Mouse (Mus musculus): ENCODE measurements at regions not wholly inside any gene's neighbourhood (a gene's known extent, or its start where the extent isn't known, plus 50 kb on each side); places are given as distances from the start of the nearest gene placed in this dataset.

- 47% methylated on average over 6 of the region's 6 CpGs for WGBS
- no peak overlapping the region for H3K4me2 ChIP-seq (replicated peaks)
- H3K36me3 ChIP-seq, result no peaks in the 10 kb centered on the region
- ATAC-seq (ENCODE audit: low FRiP score), result no peak
- H3K4me3 ChIP-seq, result no peak overlapping the region
- no peaks in the 10 kb centered on the region for H3K27me3 ChIP-seq
- no peaks in the 10 kb centered on the region for H3K9me3 ChIP-seq (replicated peaks)
- peaks cover 9% of the 10 kb centered on the region for H3K4me1 ChIP-seq
- H3K27ac ChIP-seq, result no peak overlapping the region
- H3K9ac ChIP-seq, result no peak overlapping the region
Measured at GRCm38 (mm10) chr6:145310601-145311000, 60.6 kb upstream of the Kras start.

- no peak for ATAC-seq (ENCODE audit: low FRiP score)
- no peaks in the 10 kb centered on the region for H3K27me3 ChIP-seq
- no peak overlapping the region for H3K9ac ChIP-seq
- H3K4me3 ChIP-seq, result no peak overlapping the region
- H3K27ac ChIP-seq, result no peak overlapping the region
- no peaks in the 10 kb centered on the region for H3K9me3 ChIP-seq (replicated peaks)
- WGBS, result 83% methylated on average over 3 of the region's 3 CpGs
- no peaks in the 10 kb centered on the region for H3K36me3 ChIP-seq
- H3K4me1 ChIP-seq, result peaks cover 9% of the 10 kb centered on the region
- H3K4me2 ChIP-seq (replicated peaks), result no peak overlapping the region
Measured at GRCm38 (mm10) chr6:145309025-145309424, 59.0 kb upstream of the Kras start.

GRCm38 (mm10) chr6:145307237-145307636, 57.2 kb upstream of the Kras start:
- Histone ChIP-seq H3K4me3 (no peak overlapping the region), H3K4me2 (replicated peaks) (no peak overlapping the region), H3K9ac (no peak overlapping the region), H3K27me3 (no peaks in the 10 kb centered on the region; the same call in 1 of the 2 replicates), H3K36me3 (no peaks in the 10 kb centered on the region), H3K27ac (0 out of 2 replicates have a peak overlapping the region, but pooled peaks have one; percentile 17), H3K9me3 (replicated peaks) (no peaks in the 10 kb centered on the region), H3K4me1 (peaks cover 16% of the 10 kb centered on the region)
- ATAC-seq (ENCODE audit: low FRiP score), result no peak
- WGBS, result 94% methylated on average over 8 of the region's 8 CpGs

- H3K27ac ChIP-seq, result 0 out of 2 replicates have a peak overlapping the region, but pooled peaks have one; percentile 17
- H3K4me2 ChIP-seq (replicated peaks), result no peak overlapping the region
- peaks cover 16% of the 10 kb centered on the region for H3K4me1 ChIP-seq
- WGBS, result 79% methylated on average over 18 of the region's 18 CpGs
- no peak overlapping the region for H3K9ac ChIP-seq
- ATAC-seq (ENCODE audit: low FRiP score), result no peak
- H3K9me3 ChIP-seq (replicated peaks), result no peaks in the 10 kb centered on the region
- H3K36me3 ChIP-seq, result no peaks in the 10 kb centered on the region
- no peaks in the 10 kb centered on the region; the same call in 1 of the 2 replicates for H3K27me3 ChIP-seq
- no peak overlapping the region for H3K4me3 ChIP-seq
Measured at GRCm38 (mm10) chr6:145306331-145307124, 56.5 kb upstream of the Kras start.

- no peak for ATAC-seq (ENCODE audit: low FRiP score)
- Histone ChIP-seq H3K9me3 (replicated peaks) (no peaks in the 10 kb centered on the region), H3K4me3 (no peak overlapping the region), H3K4me1 (peaks cover 14% of the 10 kb centered on the region), H3K36me3 (no peaks in the 10 kb centered on the region), H3K27me3 (no peaks in the 10 kb centered on the region; the same call in 1 of the 2 replicates), H3K4me2 (replicated peaks) (no peak overlapping the region), H3K9ac (no peak overlapping the region), H3K27ac (no peak overlapping the region)
- WGBS, result 96% methylated on average over 5 of the region's 5 CpGs
Measured at GRCm38 (mm10) chr6:145305669-145306068, 55.6 kb upstream of the Kras start.

- Histone ChIP-seq H3K9ac (no peak overlapping the region), H3K4me1 (peaks cover 13% of the 10 kb centered on the region), H3K27me3 (no peaks in the 10 kb centered on the region; the same call in 1 of the 2 replicates), H3K4me2 (replicated peaks) (peak overlapping the region; percentile 38), H3K4me3 (0 out of 2 replicates have a peak overlapping the region, but pooled peaks have one; percentile 2), H3K27ac (0 out of 2 replicates have a peak overlapping the region, but pooled peaks have one; percentile 8), H3K36me3 (no peaks in the 10 kb centered on the region), H3K9me3 (replicated peaks) (no peaks in the 10 kb centered on the region)
- peak; percentile 52; the same call in 1 of the 2 replicates for ATAC-seq (ENCODE audit: low FRiP score)
- 18% methylated on average over 18 of the region's 18 CpGs for WGBS
Measured at GRCm38 (mm10) chr6:145303641-145304070, 53.6 kb upstream of the Kras start.

GRCm38 (mm10) chr6:145302907-145303640, 53.0 kb upstream of the Kras start:
- Histone ChIP-seq H3K4me3 (0 out of 2 replicates have a peak overlapping the region, but pooled peaks have one; percentile 2), H3K27me3 (no peaks in the 10 kb centered on the region; the same call in 1 of the 2 replicates), H3K36me3 (no peaks in the 10 kb centered on the region), H3K27ac (no peak overlapping the region), H3K9me3 (replicated peaks) (no peaks in the 10 kb centered on the region), H3K4me1 (peaks cover 13% of the 10 kb centered on the region), H3K9ac (no peak overlapping the region), H3K4me2 (replicated peaks) (peak overlapping the region; percentile 38)
- 59% methylated on average over 22 of the region's 22 CpGs for WGBS
- ATAC-seq (ENCODE audit: low FRiP score), result no peak

- no peak overlapping the region for H3K4me3 ChIP-seq
- H3K36me3 ChIP-seq, result no peaks in the 10 kb centered on the region
- ATAC-seq (ENCODE audit: low FRiP score), result no peak
- H3K9ac ChIP-seq, result no peak overlapping the region
- peaks cover 13% of the 10 kb centered on the region for H3K4me1 ChIP-seq
- H3K4me2 ChIP-seq (replicated peaks), result no peak overlapping the region
- H3K27ac ChIP-seq, result no peak overlapping the region
- H3K9me3 ChIP-seq (replicated peaks), result no peaks in the 10 kb centered on the region
- WGBS, result 92% methylated on average over 10 of the region's 10 CpGs
- no peaks in the 10 kb centered on the region; the same call in 1 of the 2 replicates for H3K27me3 ChIP-seq
Measured at GRCm38 (mm10) chr6:145302105-145302504, 52.1 kb upstream of the Kras start.

GRCm38 (mm10) chr6:145300266-145300858, 50.3 kb upstream of the Kras start:
- Histone ChIP-seq H3K4me2 (replicated peaks) (no peak overlapping the region), H3K27me3 (no peaks in the 10 kb centered on the region; the same call in 1 of the 2 replicates), H3K9me3 (replicated peaks) (no peaks in the 10 kb centered on the region), H3K36me3 (no peaks in the 10 kb centered on the region), H3K4me1 (peaks cover 8% of the 10 kb centered on the region), H3K27ac (no peak overlapping the region), H3K9ac (no peak overlapping the region), H3K4me3 (no peak overlapping the region)
- WGBS, result 61% methylated on average over 6 of the region's 6 CpGs
- ATAC-seq (ENCODE audit: low FRiP score), result no peak
